Mouse (Mus musculus) MEL (cell line): ENCODE data around the gene Wbp2. TPM values are rescaled to one million over a fixed set of nuclear protein-coding genes. Genes with fewer than 3 reads are reported as not detected.
A peak's percentile ranks its signal among the peaks of the same experiment; 100 is the strongest.

Source experiments
- CHD1 ChIP-seq: IDR thresholded peaks from 2 replicates; pipeline ENCODE4 v1.6.1; 2012; ENCODE audit warnings: low read depth, mild to moderate bottlenecking, inconsistent platforms, low read length, improper control_type of control experiment
- CHD2 ChIP-seq: IDR thresholded peaks from 2 replicates; pipeline ENCODE4 v1.6.1; 2011; ENCODE audit warnings: low read length, improper control_type of control experiment
- CTCF ChIP-seq, 3 experiments: IDR thresholded peaks in 2 of 3; conservative IDR thresholded peaks in 1 of 3; 2 replicates each; pipeline ENCODE4 v1.5.1; 2011 to 2012; ENCODE audit warnings: low read length in 3 of 3, low read depth in 2 of 3, mild to moderate bottlenecking in 2 of 3, improper control_type of control experiment in 1 of 3, inconsistent platforms in 1 of 3, mixed read lengths in 1 of 3, moderate library complexity in 1 of 3; ENCODE audit not compliant: control insufficient read depth in 1 of 3, insufficient read depth in 1 of 3, poor library complexity in 1 of 3, severe bottlenecking in 1 of 3
- E2F4 ChIP-seq: IDR thresholded peaks from 2 replicates; pipeline ENCODE4 v1.6.1; 2011; ENCODE audit warnings: low read depth, low read length, improper control_type of control experiment, borderline replicate concordance
- ELF1 ChIP-seq: IDR thresholded peaks from 2 replicates; pipeline ENCODE4 v1.6.1; 2014; ENCODE audit warnings: low read depth, mild to moderate bottlenecking, inconsistent platforms, low read length, improper control_type of control experiment, moderate library complexity
- EP300 ChIP-seq, 2 experiments: IDR thresholded peaks; 2 replicates each; pipeline ENCODE4 v1.6.1; 2011; ENCODE audit warnings: improper control_type of control experiment in 2 of 2, low read length in 2 of 2, low read depth in 1 of 2, mild to moderate bottlenecking in 1 of 2
- GATA1 ChIP-seq: IDR thresholded peaks from 2 replicates; pipeline ENCODE4 v1.6.1; 2011; ENCODE audit warnings: low read depth, low read length, improper control_type of control experiment
- HCFC1 ChIP-seq: IDR thresholded peaks from 2 replicates; pipeline ENCODE4 v1.6.1; 2012; ENCODE audit warnings: low read depth, mild to moderate bottlenecking, inconsistent platforms, low read length, improper control_type of control experiment, moderate library complexity
- MAZ ChIP-seq: IDR thresholded peaks from 2 replicates; pipeline ENCODE4 v1.6.1; 2012; ENCODE audit warnings: low read depth, mild to moderate bottlenecking, inconsistent platforms, low read length, improper control_type of control experiment
- MXI1 ChIP-seq: IDR thresholded peaks from 2 replicates; pipeline ENCODE4 v1.6.1; 2011; ENCODE audit warnings: mild to moderate bottlenecking, low read depth, low read length, improper control_type of control experiment
- MYB ChIP-seq: IDR thresholded peaks from 2 replicates; pipeline ENCODE4 v1.6.1; 2011; ENCODE audit warnings: mild to moderate bottlenecking, low read depth, low read length, improper control_type of control experiment
- MYC ChIP-seq: IDR thresholded peaks from 2 replicates; pipeline ENCODE4 v1.6.1; 2011; ENCODE audit warnings: low read depth, mild to moderate bottlenecking, low read length, improper control_type of control experiment, moderate library complexity
- NRF1 ChIP-seq: IDR thresholded peaks from 2 replicates; pipeline ENCODE4 v1.6.1; 2014; ENCODE audit warnings: low read depth, mild to moderate bottlenecking, inconsistent platforms, low read length, improper control_type of control experiment, moderate library complexity; ENCODE audit not compliant: poor library complexity, insufficient read depth, severe bottlenecking
- POLR2A ChIP-seq, 2 experiments: IDR thresholded peaks; 2 replicates each; pipeline ENCODE4 v1.6.1; 2011 to 2012; ENCODE audit warnings: low read length in 2 of 2, mild to moderate bottlenecking in 2 of 2, control low read depth in 1 of 2, improper control_type of control experiment in 1 of 2, low read depth in 1 of 2, moderate library complexity in 1 of 2; ENCODE audit not compliant: control insufficient read depth in 1 of 2, insufficient read depth in 1 of 2, poor library complexity in 1 of 2
- POLR2AphosphoS2 ChIP-seq: IDR thresholded peaks from 2 replicates; pipeline ENCODE4 v1.6.1; 2011; ENCODE audit warnings: low read length, improper control_type of control experiment
- RCOR1 ChIP-seq: IDR thresholded peaks from 2 replicates; pipeline ENCODE4 v1.6.1; 2012; ENCODE audit warnings: low read depth, mild to moderate bottlenecking, inconsistent platforms, low read length, improper control_type of control experiment
- SIN3A ChIP-seq: IDR thresholded peaks from 2 replicates; pipeline ENCODE4 v1.6.1; 2012; ENCODE audit warnings: low read length, improper control_type of control experiment, inconsistent platforms
- TAL1 ChIP-seq: IDR thresholded peaks from 2 replicates; pipeline ENCODE4 v1.6.1; 2012; ENCODE audit warnings: mild to moderate bottlenecking, inconsistent platforms, low read length, moderate library complexity, mixed read lengths
- TBP ChIP-seq: IDR thresholded peaks from 2 replicates; pipeline ENCODE4 v1.8.0; 2011; ENCODE audit warnings: low read depth, low read length, improper control_type of control experiment
- TCF12 ChIP-seq: IDR thresholded peaks from 2 replicates; pipeline ENCODE4 v1.6.1; 2014; ENCODE audit warnings: low read depth, mild to moderate bottlenecking, inconsistent platforms, low read length, improper control_type of control experiment, moderate library complexity
- UBTF ChIP-seq: IDR thresholded peaks from 2 replicates; pipeline ENCODE4 v1.6.1; 2012; ENCODE audit warnings: low read depth, mild to moderate bottlenecking, inconsistent platforms, low read length, improper control_type of control experiment, moderate library complexity, borderline replicate concordance; ENCODE audit not compliant: insufficient read depth
- USF1 ChIP-seq: IDR thresholded peaks from 2 replicates; pipeline ENCODE4 v1.6.1; 2014; ENCODE audit warnings: low read depth, mild to moderate bottlenecking, inconsistent platforms, low read length, improper control_type of control experiment, moderate library complexity
- USF2 ChIP-seq, 2 experiments: IDR thresholded peaks; 2 replicates each; pipeline ENCODE4 v1.6.1; 2011 to 2012; ENCODE audit warnings: improper control_type of control experiment in 2 of 2, low read length in 2 of 2, borderline replicate concordance in 1 of 2, inconsistent platforms in 1 of 2, low read depth in 1 of 2, mild to moderate bottlenecking in 1 of 2; ENCODE audit not compliant: insufficient read depth in 1 of 2
- ZMIZ1 ChIP-seq: IDR thresholded peaks from 2 replicates; pipeline ENCODE4 v1.6.1; 2012; ENCODE audit warnings: low read depth, mild to moderate bottlenecking, inconsistent platforms, low read length, improper control_type of control experiment, moderate library complexity
- polyA plus RNA-seq, 2 experiments: library from polyadenylated mRNA; stranded (reverse) in 1 of 2; unstranded in 1 of 2; fragments of >175 nt in 1 of 2; fragments of >200 nt in 1 of 2; gene quantifications; 2 replicates each; pipeline versions ENCODE4 v1.2.1 to v1.2.4; 2012; ENCODE audit warnings: low replicate concordance in 2 of 2, low read depth in 1 of 2; ENCODE audit not compliant: insufficient read length in 2 of 2, insufficient read depth in 1 of 2, missing spikeins in 1 of 2
- total RNA-seq: library from RNA; depleted of rRNA; stranded (reverse); fragments of 300-350 nt; gene quantifications from 2 replicates; pipeline ENCODE4 v1.2.3, GENCODE M21; 2012

Wbp2 gene
- total and polyA plus RNA-seq, 3 experiments: 16.5 to 75.8 TPM; not detected in 1

- no peak for TF ChIP-seq TBP
- TF ChIP-seq MYB: no peak
- no peak for TF ChIP-seq CHD2
- TF ChIP-seq NRF1: no peak
- TF ChIP-seq TAL1: no peak
- TF ChIP-seq MAZ: no peak
- TF ChIP-seq MYC: no peak
- TF ChIP-seq EP300 (IDR thresholded peaks at IDR 0.05; ENCODE audit: low read depth in 1 of 2, low read length in 2 of 2): 0 out of 4 replicates have a peak, but pooled peaks of 1 of the 2 experiments have one; percentile 37
- TF ChIP-seq CTCF (IDR thresholded peaks at IDR 0.05 in 2 of 3, conservative IDR thresholded peaks at IDR 0.05 in 1 of 3; ENCODE audit: control insufficient read depth in 1 of 3, insufficient read depth in 1 of 3, low read depth in 2 of 3, low read length in 3 of 3, poor library complexity in 1 of 3, severe bottlenecking in 1 of 3): peak; percentile 75 to 91 (median 83)
- TF ChIP-seq POLR2A (IDR thresholded peaks at IDR 0.05; ENCODE audit: control insufficient read depth in 1 of 2, insufficient read depth in 1 of 2, low read depth in 1 of 2, low read length in 2 of 2, poor library complexity in 1 of 2): no peak
- TF ChIP-seq SIN3A: peak; percentile 50
- 0 out of 2 replicates have a peak, but pooled peaks have one; percentile 36 for TF ChIP-seq USF1
- TF ChIP-seq ELF1: no peak
- TF ChIP-seq CHD1: 0 out of 2 replicates have a peak, but pooled peaks have one; percentile 29
- no peak for TF ChIP-seq ZMIZ1
- no peak for TF ChIP-seq GATA1
- TF ChIP-seq E2F4: no peak
- TF ChIP-seq HCFC1: 0 out of 2 replicates have a peak, but pooled peaks have one; percentile 23
- TF ChIP-seq MXI1: peak; percentile 31; the same call in 1 of the 2 replicates
- no peak for TF ChIP-seq TCF12
- no peak for TF ChIP-seq UBTF
- TF ChIP-seq USF2 (IDR thresholded peaks at IDR 0.05; ENCODE audit: borderline replicate concordance in 1 of 2, insufficient read depth in 1 of 2, low read depth in 1 of 2, low read length in 2 of 2): no peak
- TF ChIP-seq RCOR1: 0 out of 2 replicates have a peak, but pooled peaks have one; percentile 12
- TF ChIP-seq POLR2AphosphoS2: no peak
These were observed 9.7 kb upstream of the Wbp2 start (continued) for GRCm38 (mm10) chr11:116096213-116097108.
